Mouse (Mus musculus) retina, postnatal 1 day (tissue): ENCODE measurements around the gene Ndufs8.

ENCODE experiments used
- DNase-seq: peaks from one replicate; pipeline ENCODE4 v3.0.0-alpha.2; 2012

The Ndufs8 gene

DNA sequence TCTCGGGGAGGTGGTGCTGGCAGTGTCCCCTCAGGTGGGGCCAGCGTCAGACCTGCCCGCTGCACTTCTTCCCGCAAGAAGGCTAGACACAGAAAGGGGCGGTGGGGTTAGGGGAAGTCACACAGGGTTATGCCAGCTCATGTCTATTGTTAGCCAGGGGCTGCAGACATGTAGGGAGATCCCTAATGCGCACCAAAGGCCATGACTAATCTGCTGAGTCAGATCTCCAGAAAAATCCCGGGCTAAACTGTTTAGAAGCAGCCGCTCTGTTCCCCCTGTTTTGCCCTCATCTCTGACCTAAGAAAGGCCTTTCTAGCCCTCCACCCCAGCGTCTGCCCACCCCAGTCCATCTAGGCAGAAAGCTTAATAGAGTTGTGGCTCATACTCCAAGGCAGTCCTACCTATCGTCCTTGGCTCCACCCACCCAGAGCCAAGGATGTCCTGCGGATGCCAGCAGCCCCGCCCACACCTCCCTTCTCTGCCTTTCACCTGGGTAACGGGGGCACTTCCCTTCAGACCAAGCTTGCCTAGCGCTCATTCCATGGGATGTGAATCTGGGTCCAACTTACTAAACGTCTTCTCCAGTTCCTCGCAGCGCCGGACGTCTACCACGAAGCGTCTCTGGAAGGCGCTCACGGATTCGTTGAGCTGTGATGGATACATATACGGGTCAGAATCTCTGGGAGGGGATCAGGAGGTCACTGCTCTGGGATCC is 8.8 kb downstream of the Ndufs8 start:
- no peak for DNase-seq

DNA sequence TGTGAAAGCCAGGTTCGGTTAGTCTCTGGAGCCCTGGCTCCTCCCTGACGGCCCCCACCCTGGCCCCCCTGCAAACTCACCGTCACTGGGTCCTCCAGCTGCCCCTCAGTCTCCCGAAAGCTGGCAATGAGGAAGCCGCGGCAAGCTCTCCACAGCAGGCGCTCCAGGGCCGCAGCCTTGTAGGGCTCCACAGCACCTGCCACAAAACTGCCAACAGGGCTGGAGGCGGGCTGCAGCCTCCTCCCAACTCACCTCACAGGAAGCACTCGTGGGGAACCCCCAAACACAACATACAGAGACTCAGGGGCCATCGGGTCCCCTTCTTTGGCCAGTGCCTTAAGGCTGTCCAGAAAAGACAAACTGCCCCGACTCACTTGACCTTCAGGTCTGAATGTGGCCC is 9.6 kb downstream of the Ndufs8 start:
- no peak for DNase-seq

GRCm38 (mm10) chr19:3899618-3900017 is 13.0 kb downstream of the Ndufs8 start:
- no peak for DNase-seq

DNA sequence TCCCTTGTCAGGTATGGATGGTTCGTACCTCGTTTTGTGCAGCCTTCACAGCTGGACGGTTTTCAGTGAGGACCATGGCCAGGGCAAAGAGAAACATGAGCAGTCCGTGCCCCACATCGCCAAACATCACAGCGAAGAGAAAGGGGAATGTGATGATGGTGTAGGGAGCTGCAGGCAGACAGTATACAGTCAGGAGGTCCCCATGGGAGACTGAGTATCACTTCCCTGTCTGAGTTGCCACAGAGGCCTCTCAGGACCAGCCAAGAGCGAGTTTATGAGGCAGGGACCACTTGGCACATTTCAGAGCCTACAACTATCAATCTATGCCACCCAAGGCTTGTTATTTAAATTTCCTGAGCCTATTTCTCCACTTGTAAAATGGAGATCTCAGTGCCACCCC is 13.6 kb downstream of the Ndufs8 start:
- DNase-seq, result no peak

GRCm38 (mm10) chr19:3897557-3897956 is 15.0 kb downstream of the Ndufs8 start:
- DNase-seq, result no peak

DNA sequence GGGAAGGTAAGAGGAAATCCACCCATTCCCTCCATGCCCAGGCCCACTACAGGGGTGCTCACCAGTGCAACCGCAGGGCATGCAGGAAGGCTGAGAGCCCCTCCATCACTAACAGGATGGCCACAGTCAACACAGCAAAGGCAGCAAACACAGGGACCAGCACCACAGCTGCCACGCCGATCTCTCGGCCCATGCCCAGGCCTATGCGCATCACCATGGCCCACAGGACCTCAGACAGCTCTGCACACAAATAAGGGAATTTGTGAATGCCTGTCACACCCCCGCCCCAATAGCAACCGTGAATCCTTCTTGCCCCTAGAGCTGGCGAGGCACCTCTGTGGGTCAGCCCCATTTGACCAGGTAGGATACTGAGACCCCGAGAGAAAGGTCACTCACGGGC is 16.4 kb downstream of the Ndufs8 start:
- no peak for DNase-seq

DNA sequence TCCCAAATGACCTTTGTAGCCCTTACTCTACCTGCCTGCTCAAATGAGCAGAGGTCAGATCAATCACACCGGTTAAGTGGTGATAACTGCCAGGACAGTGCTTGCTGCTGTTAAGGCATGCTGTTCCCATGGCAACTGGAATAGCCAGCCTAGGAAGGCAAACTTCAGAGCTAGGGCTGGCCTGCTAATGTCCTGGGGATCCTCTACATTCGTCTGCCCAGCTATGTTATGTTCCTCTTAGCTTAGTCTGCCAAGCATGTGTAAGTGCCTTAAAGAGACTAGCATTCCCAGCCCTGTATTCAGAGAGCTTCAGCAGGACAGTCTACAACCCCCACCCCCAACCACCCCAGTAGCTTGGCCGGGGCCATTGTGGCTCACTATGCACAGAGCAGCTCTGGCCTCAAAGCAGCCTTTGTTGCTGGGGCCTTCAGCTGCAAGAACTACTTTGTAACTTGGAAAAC is 17.4 kb downstream of the Ndufs8 start:
- DNase-seq, result no peak

DNA sequence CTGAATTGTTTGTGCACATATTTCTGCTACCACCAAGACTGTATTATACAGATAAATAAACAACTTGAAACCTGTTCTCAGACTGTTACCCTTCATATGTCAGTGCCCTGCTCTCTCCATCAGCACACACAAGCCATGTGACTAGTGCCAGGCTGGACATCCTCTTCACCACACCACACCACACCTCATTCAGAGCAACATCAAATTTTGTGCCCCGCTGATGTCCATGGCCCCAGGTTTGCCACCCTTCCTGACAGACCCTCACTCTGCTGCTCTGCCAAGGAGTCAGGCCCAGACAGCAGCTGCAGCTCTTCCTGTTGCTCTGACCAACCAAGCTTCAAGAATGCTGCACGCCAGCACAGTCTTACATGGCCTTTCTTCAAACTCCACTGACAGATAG is 18.3 kb downstream of the Ndufs8 start:
- no peak for DNase-seq

DNA sequence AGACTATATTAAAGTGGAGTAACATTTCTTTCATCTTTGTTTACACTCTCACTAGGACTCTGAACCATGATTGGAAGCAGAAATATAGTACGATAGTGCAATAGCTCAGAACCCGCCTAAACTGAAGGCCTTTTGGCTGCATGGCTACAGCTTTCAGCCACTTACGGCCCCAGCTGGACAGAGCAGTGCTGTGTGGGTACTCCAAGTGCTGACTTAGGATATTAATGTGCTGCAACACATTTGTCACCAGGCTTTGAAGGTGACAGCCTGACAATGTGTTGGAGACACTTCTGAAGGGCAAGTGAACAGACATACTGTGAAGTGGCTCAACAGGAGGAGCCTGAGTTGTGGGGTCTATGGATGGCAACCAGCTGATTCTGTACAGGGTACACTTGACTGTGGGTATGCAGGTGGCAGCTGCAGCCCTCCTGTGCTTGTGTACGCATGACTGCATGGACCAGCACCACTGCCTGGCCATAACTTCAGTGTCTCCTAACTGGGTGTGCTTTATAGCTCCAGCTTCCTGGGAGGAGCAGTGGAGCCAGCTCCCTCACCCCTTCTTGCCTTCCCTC is 18.9 kb downstream of the Ndufs8 start:
- no peak for DNase-seq

GRCm38 (mm10) chr19:3890181-3890580 is 22.4 kb downstream of the Ndufs8 start:
- DNase-seq, result no peak

- no peak for DNase-seq
Observed at GRCm38 (mm10) chr19:3889096-3889495, 23.5 kb downstream of the Ndufs8 start.

DNA sequence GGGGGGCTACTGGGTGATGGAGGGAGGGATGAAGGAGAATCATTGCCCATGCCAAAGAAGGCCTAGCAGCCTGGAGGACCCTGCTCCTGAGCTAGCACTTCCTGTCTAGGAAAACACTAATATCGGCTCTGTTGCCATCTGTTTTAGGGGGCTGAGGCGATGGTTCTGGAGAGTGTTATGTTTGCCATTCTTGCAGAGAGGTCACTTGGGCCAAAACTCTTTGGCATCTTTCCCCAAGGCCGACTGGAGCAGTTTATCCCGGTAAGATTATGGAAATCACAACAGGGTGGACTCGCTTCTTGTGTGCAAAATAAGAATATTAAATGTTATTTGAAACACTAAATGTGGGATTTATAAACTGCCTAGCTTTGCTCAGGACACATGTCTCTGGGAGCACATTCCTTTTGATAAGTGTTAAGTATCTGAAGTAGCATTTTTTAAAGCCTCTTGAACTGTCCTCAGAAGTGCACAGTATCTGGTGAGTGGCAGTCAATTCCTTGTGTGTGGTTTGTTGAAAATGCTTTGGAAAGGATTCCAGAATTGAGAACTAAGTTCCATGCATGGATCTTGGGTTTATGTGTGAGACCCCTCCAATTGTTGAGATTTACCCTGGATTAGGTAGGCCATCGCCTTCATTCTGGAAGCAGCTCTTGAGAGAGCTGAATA is 28.1 kb downstream of the Ndufs8 start:
- no peak for DNase-seq

DNA sequence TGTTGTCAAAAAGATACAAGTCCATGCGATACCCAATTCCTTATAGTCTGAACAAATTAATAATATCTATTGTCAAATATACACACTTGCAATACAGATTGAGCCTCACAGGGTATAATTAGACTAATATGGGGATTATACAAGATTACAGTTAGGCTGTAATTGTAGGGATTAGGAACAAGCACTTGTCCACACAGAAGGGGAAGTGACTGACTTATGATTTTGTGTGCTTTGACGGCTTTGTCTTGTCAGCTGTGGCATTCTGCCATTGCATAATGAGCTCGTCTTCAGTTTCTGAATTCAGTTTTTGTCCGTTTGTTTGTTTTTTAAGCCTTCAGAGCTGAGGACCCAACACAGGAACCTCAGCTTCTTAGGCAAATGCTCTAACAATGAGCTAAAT is 30.4 kb downstream of the Ndufs8 start:
- peak; percentile 60 for DNase-seq

GRCm38 (mm10) chr19:3880054-3880848 is 32.3 kb downstream of the Ndufs8 start:
- DNase-seq, result no peak

DNA sequence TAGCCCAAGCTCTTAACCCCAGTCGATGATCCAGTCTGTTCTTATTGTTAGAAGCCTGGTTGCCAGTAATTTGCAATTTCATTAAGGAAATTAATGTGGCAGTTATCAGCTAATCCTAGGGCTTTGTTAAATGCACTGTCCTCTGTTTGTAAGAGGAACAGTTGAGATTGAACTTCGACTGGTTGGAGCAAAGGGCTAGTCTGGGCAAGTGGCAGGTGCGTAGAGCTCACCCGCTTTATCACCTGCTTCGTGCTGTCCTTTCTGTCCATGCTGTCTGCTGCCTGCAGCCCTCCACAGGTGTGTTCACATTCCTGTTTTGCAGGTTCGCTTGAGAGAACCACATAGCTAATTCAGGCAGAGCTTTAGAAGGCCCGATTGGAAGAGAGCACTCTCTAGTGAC is 37.5 kb downstream of the Ndufs8 start:
- DNase-seq, result no peak

DNA sequence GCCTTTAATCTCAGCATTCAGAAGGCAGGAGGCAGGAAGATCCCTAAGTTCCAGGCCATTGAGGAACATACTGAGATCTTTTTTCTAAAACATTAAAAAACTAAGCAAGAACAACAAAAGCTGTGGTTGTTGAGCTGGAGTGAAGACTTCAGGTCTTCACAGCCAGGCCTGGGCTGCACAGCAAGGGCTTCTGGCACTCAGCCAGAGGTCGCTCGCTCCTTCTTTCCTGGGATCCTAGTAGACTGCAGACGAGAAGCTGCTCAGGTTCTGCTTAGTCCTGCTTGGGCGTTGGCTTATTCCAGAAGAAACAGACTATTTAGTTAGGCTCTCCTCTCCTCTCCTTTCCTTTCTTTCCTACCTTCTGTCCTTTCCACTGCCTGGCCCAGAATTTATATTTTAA is 40.2 kb downstream of the Ndufs8 start:
- peak; percentile 14 for DNase-seq

GRCm38 (mm10) chr19:3871468-3871867 is 41.1 kb downstream of the Ndufs8 start:
- no peak for DNase-seq

DNA sequence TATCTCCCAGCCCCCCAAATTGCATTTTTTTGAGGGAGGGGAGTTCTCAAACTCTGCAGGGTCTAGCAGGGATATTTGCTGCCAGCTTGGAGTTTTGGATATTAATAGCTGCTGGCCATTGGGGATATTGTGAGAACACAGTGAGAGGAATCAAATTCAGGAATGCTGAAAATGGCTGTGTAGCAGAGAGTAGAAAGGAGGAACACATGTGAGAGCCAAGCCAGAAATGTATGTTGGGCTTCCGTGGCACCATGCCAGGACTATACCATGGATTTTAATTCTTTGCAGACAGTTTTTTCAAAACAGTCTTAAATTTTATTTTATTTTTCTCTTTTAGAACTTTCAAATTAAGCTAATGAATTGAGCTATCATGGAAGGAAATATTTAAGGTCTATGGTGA is 44.3 kb downstream of the Ndufs8 start:
- DNase-seq, result no peak

GRCm38 (mm10) chr19:3864960-3865359 is 47.6 kb downstream of the Ndufs8 start:
- DNase-seq, result no peak

DNA sequence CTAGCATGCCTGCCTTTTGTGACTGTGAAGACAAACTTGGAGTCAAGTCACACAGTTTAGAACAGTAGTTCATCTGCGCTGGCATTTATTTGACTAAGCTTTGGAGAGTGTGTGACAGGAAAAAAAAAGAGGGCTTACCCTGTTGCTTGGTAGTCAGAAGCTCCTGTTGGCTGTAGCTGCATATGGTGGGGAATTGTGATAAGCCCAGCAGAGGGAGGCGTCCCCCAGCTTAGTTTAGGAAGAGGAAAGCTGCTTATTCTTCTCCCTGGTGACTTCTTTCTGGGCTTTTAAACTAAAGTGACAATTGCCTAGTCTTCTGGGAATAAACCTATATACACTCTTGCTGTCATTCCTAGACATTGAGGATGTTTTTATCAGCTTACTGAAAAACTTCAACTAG is 49.9 kb downstream of the Ndufs8 start:
- peak; percentile 54 for DNase-seq
